Mouse (Mus musculus) C2C12 (cell line): Measurements from ENCODE around the gene A830018L16Rik. TPM values are rescaled to one million over a fixed set of nuclear protein-coding genes. Genes with fewer than 3 reads are reported as not detected.

Experiments
- H3K27me3 ChIP-seq: one replicate; pipeline ENCODE4 v1.6.1; 2011; ENCODE audit not compliant: control insufficient read depth, insufficient read depth, insufficient read length
- H3K36me3 ChIP-seq: one replicate; pipeline ENCODE4 v1.6.1; 2011; ENCODE audit not compliant: control insufficient read depth, insufficient read depth
- H3K4me3 ChIP-seq: one replicate; pipeline ENCODE4 v1.5.1; 2011; ENCODE audit warnings: mild to moderate bottlenecking, control low read depth; ENCODE audit not compliant: poor library complexity, insufficient read depth, severe bottlenecking
- H3K79me2 ChIP-seq: one replicate; pipeline ENCODE4 v1.6.1; 2011; ENCODE audit not compliant: control insufficient read depth, insufficient read depth
- H3K79me3 ChIP-seq: one replicate; pipeline ENCODE4 v1.6.1; 2011; ENCODE audit warnings: low read depth, control low read depth
- H3ac ChIP-seq: one replicate; pipeline ENCODE3; 2011; ENCODE audit warnings: low read depth; ENCODE audit not compliant: control insufficient read depth, insufficient read length
- CEBPB ChIP-seq: IDR thresholded peaks from one replicate; pipeline ENCODE4 v1.6.1; 2011; ENCODE audit warnings: low read depth, mild to moderate bottlenecking, control low read depth, moderate library complexity
- CTCF ChIP-seq: IDR thresholded peaks from one replicate; pipeline ENCODE4 v1.5.1; 2011; ENCODE audit not compliant: control insufficient read depth, insufficient read depth, insufficient read length
- FOSL1 ChIP-seq: IDR thresholded peaks from one replicate; pipeline ENCODE4 v1.8.0; 2011; ENCODE audit warnings: mild to moderate bottlenecking, low read length; ENCODE audit not compliant: poor library complexity, insufficient read depth, severe bottlenecking
- MAX ChIP-seq: IDR thresholded peaks from one replicate; pipeline ENCODE4 v1.6.1; 2011; ENCODE audit warnings: mild to moderate bottlenecking, control low read depth
- MYOD1 ChIP-seq: IDR thresholded peaks from one replicate; pipeline ENCODE4 v1.6.1; 2011; ENCODE audit warnings: low read depth; ENCODE audit not compliant: control insufficient read depth, insufficient read length
- MYOG ChIP-seq: IDR thresholded peaks from one replicate; pipeline ENCODE4 v1.6.1; 2011; ENCODE audit not compliant: control insufficient read depth, insufficient read length; ENCODE audit errors: extremely low read depth
- USF1 ChIP-seq: IDR thresholded peaks from one replicate; pipeline ENCODE4 v1.6.1; 2011; ENCODE audit warnings: low read depth, mild to moderate bottlenecking, control low read depth, moderate library complexity
- long read RNA-seq, 2 experiments: library from polyadenylated mRNA; unstranded; transcript quantifications; one replicate each; pipeline ENCODE4 v2.0.0; 2019 to 2020
- polyA plus RNA-seq: library from polyadenylated mRNA; unstranded; fragments of >200 nt; fragmentation: generic; extraction: Trizol; gene quantifications from one replicate; pipeline ENCODE4 v1.2.1, GENCODE M21; 2012; ENCODE audit warnings: missing spikeins

Gene A830018L16Rik
- polyA plus RNA-seq: not detected
- long read RNA-seq, experiment 1: 0 reads
- long read RNA-seq, experiment 2: 0 reads

GRCm38 (mm10) chr1:11413894-11414556 is at the start of gene A830018L16Rik:
Gene A830018L16Rik (plus strand): TSS chr1:11414105.
- TF ChIP-seq MAX (no peak), FOSL1 (no peak), CEBPB (no peak), CTCF (no peak), MYOG (no peak), MYOD1 (no peak), USF1 (no peak)
- no peaks in the 10 kb centered on the region for H3K36me3 ChIP-seq
- H3K4me3 ChIP-seq: no peak within 1 kb of the TSS
- no peaks in the 10 kb centered on the region for H3K27me3 ChIP-seq
- no peak within 1 kb of the TSS for H3ac ChIP-seq
- no peaks in the 10 kb centered on the region for H3K79me3 ChIP-seq
- no peaks in the 10 kb centered on the region for H3K79me2 ChIP-seq

GRCm38 (mm10) chr1:11385846-11386245 is 28.1 kb upstream of the A830018L16Rik start:
- H3ac ChIP-seq: no peak overlapping the region
- TF ChIP-seq MYOG: no peak
- no peaks in the 10 kb centered on the region for H3K79me2 ChIP-seq
- no peak overlapping the region for H3K4me3 ChIP-seq
- H3K27me3 ChIP-seq: no peaks in the 10 kb centered on the region
- no peaks in the 10 kb centered on the region for H3K79me3 ChIP-seq
- H3K36me3 ChIP-seq: no peaks in the 10 kb centered on the region

GRCm38 (mm10) chr1:11395408-11395807 is 18.5 kb upstream of the A830018L16Rik start:
- Histone ChIP-seq H3ac (no peak overlapping the region), H3K36me3 (no peaks in the 10 kb centered on the region), H3K79me2 (no peaks in the 10 kb centered on the region), H3K27me3 (no peaks in the 10 kb centered on the region), H3K4me3 (no peak overlapping the region), H3K79me3 (no peaks in the 10 kb centered on the region)
- TF ChIP-seq FOSL1 (no peak), CEBPB (no peak), USF1 (no peak), MYOD1 (no peak), MAX (no peak), MYOG (no peak), CTCF (no peak)

GRCm38 (mm10) chr1:11395996-11396736 is 17.7 kb upstream of the A830018L16Rik start:
- Histone ChIP-seq H3K27me3 (no peaks in the 10 kb centered on the region), H3K36me3 (no peaks in the 10 kb centered on the region), H3K4me3 (no peak overlapping the region), H3K79me2 (no peaks in the 10 kb centered on the region), H3ac (no peak overlapping the region), H3K79me3 (no peaks in the 10 kb centered on the region)
- no peak for TF ChIP-seq MAX
- TF ChIP-seq CTCF: no peak
- TF ChIP-seq CEBPB: no peak
- TF ChIP-seq USF1: no peak
- no peak for TF ChIP-seq MYOG
- no peak for TF ChIP-seq FOSL1
- no peak for TF ChIP-seq MYOD1

GRCm38 (mm10) chr1:11401159-11401558 is 12.7 kb upstream of the A830018L16Rik start:
- Histone ChIP-seq H3K79me2 (no peaks in the 10 kb centered on the region), H3K36me3 (no peaks in the 10 kb centered on the region), H3K79me3 (no peaks in the 10 kb centered on the region), H3K27me3 (no peaks in the 10 kb centered on the region), H3ac (no peak overlapping the region), H3K4me3 (no peak overlapping the region)
- no peak for TF ChIP-seq CEBPB
- TF ChIP-seq MYOG: no peak
- no peak for TF ChIP-seq MYOD1
- TF ChIP-seq MAX: no peak

- TF ChIP-seq MYOD1 (no peak), CEBPB (no peak), USF1 (no peak), CTCF (no peak), FOSL1 (no peak), MAX (no peak), MYOG (no peak)
- Histone ChIP-seq H3ac (no peak overlapping the region), H3K4me3 (no peak overlapping the region), H3K36me3 (no peaks in the 10 kb centered on the region), H3K79me2 (no peaks in the 10 kb centered on the region), H3K27me3 (no peaks in the 10 kb centered on the region), H3K79me3 (no peaks in the 10 kb centered on the region)
Observed at GRCm38 (mm10) chr1:11405527-11405926, 8.4 kb upstream of the A830018L16Rik start.
